Mouse (Mus musculus) spleen, postnatal 36 days (tissue): ENCODE results near the gene Ddit4.

Source experiments
- DNase-seq, 2 experiments: peaks; one replicate each; pipeline ENCODE4 v3.0.0; 2022; ENCODE audit warnings: low spot score in 2 of 2, mixed read lengths in 1 of 2

Gene Ddit4

GRCm38 (mm10) chr10:59949255-59949648 is 2.4 kb downstream of the Ddit4 start:
- DNase-seq, result no peak

- DNase-seq, result no peak
Measured at GRCm38 (mm10) chr10:59948363-59949254, 3.0 kb downstream of the Ddit4 start.

DNA sequence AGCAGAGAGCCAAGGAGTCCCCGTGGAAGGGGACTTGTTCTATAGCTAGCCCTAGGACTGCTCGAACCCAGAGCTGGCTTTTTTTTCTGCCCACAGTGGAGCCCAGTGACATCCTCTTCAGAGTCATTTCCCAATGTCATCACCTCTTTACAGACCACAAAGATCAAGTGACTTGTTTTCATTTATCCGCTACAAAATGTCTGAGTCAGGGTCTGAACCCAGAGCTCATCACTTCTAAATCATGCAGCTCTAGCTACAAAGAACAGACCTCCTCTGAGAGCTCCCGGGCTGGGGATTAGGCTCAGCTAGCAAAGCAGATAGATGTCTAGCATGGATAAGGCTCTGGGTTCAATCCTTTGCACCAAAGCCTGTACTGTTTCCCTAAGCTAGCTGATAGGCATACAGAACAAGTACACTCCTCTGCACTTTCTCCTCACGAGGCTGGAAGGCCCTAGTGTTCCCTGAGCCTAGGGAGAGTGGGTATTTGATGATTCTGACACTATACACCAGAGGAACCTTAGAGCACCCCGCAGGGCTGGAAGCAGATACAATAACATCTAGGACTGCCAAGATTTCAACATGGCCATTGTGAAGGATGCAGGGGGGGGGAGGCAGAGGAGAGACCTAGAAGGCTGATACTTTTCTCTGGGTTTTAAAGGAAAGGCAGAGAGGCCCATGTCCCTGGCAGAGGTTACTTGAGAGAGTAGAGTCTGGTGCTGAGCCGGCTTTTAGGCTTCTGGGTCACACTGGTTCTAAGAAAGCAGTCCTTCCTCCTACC is 4.1 kb downstream of the Ddit4 start:
- DNase-seq, result no peak

- no peak for DNase-seq
Measured at GRCm38 (mm10) chr10:59946362-59946761, 5.3 kb downstream of the Ddit4 start.

DNA sequence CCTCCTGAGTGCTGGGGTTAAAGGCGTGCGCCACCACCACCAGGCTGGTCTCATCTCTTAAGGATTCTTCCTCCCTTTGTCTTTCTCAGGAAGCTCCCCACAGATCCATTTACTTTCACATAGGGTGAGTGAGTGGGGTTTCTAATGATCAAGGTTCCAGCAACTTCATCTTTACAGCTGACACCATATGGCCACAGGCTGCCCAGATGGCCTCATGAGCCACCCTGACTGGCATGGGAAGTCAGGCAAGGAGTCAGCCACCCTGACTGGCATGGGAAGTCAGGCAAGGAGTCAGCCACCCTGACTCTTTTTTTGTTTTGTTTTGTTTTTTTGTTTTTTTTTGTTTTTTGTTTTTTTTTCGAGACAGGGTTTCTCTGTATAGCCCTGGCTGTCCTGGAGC is 6.2 kb downstream of the Ddit4 start:
- no peak for DNase-seq

DNA sequence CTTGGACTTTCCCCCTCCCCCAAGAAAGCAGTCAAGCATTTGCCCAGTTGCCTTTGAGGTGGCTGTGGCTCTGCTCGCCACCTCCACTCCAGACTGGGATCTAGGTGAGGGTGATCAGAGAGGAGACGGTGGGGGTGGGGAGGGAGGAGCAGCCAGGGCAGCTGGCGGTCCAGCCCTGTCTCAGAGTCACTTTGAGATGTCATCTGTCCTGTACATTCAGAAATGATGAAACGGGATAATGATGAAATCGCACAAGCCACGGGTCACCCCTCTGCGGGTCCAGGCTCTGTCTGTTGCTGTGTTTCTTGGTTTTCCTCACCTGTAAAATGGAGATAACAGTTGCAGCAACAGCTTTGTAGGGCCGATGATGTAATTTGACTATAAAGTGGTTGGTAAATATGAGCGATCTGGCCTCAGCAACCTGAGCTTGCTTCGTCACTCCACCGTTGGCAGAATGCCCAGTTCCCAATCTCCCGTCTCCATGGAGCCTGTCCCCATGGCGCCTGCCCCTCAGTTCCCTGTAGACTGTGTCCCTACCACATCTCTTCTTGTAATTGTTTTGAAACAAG is 8.1 kb downstream of the Ddit4 start:
- peak; percentile 47 to 68 for DNase-seq

DNA sequence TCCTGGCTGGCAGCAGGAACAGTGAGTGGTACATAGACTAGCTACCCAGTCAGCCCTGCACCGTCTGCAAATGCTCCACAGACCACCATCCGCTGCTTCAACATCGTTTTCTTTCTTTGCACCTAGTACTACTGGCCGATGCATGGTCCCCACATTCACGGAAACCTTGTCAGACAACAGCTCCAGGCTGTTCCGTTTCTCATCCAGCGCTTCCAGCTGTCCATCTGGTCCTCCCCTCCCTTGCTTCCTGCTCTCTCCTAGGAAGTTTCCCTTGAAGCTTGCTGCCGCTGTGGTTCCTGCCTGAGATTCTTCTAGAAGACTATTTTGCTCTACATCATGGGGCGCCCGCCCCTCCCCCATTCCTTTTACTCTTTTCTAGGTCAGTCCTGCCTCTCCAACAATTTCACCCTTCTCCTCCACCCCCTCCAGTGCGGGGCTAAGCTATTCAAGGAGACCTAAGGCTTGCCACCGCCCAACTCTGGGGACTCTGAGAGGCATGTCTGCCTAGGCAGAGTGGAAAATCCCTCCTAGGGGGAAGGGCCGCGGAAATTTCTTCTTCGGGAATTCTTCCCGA is 8.7 kb downstream of the Ddit4 start:
- DNase-seq, result no peak

DNA sequence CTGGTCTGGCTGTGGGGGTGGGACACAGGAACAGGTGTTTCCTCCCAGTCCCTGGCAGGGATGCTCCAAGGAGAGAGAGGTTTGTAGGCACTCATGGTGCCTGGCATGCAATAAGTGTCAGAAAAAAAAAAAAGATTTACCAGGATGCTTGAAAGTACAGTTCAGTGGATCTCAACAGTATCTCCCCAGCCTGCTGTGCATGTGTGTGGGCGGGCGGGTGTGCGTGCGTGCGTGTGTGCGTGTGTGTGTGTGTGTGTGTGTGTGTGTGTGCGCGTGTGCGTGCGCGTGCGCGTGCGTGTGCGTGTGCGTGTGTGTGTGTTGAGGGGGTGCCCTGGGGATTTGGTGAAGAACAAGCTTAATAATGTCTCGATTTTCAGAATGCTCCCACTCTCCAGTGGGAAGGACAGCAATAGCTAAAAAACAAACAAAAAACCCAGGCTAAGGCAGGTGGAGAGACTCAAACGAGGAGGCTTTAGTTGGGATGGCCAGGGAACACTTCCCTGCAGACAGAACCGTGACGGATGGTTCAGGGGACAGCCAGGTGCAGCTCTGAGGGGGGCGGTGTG is 9.3 kb downstream of the Ddit4 start:
- no peak for DNase-seq

DNA sequence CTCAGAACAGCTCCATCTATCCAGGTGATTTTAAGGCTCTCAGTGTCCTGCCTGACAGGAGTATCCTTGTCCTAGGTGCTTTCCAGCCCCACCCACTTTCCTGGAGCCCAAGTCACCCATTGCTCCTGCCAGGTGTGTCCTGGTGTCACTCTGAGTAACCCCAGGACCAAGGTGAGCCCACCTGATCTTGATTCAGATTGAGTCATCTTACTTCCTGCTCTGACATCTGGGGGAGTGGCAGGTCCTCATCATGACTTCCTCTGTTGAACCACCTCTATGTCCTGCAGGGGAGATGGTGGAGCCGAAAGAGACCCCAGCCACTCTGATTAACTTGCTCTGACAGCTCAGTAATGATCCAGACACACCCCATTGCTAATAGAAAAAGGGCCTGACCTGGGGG is 12.6 kb downstream of the Ddit4 start:
- DNase-seq, result peak in 1 of 2 experiments; percentile 19

GRCm38 (mm10) chr10:59938662-59939061 is 13.0 kb downstream of the Ddit4 start:
- no peak for DNase-seq

DNA sequence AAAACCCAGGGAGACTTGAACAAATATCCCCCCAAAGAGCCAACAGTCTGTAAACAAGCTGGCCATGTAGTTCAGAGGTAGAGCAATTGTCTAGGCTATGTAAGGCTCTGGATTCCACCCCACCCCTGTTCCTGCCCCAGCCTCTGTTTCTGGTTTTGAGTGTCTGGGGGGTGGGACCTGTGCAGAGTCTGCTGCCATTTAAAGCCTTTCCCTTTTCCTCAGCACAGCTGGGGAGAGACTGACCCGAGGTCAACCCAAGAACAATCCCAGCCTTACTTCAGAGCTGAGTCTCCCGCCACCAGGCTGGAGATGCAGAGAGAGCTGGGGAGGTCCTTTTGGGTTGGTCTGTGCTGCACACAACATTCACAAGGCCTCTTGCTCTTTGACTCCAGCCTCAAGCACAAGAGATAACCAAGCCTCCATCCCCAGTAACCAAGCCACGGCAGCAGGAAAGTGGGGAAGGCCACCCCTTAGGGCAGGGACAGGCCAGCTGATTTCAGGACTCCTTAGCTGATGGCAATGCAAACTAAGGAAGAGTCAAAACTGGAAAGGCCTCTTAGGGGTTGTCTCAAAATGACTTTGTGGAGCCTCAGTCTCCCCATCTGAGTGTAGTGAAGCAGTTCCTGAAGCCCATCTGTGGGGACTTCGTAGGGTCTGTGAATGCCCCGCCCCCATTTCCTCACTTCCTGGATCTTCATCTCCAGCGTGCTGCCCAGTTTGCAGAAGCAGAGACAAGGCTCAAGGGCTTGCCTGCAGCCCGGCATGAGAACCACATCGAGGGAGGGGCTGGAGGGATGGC is 15.4 kb downstream of the Ddit4 start:
- DNase-seq, result peak; percentile 19 to 32

DNA sequence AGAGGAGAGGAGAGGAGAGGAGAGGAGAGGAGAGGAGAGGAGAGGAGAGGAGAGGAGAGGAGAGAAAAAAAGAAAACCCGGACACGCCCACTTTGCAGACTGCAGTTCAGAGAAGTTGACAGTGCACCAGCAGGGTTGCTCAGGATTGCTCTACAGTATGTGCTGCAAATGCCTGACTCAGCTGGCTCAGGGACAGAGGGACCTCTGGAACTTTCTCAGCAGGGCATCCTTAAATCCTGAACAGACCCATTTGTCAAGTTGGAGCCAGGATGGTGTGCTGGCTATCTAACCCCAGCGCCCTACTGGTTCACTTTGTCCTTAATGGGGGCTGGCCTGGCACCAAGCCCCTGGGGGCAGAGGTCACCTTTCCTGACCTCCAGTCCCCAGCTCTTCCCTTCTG is 17.6 kb downstream of the Ddit4 start:
- no peak for DNase-seq

DNA sequence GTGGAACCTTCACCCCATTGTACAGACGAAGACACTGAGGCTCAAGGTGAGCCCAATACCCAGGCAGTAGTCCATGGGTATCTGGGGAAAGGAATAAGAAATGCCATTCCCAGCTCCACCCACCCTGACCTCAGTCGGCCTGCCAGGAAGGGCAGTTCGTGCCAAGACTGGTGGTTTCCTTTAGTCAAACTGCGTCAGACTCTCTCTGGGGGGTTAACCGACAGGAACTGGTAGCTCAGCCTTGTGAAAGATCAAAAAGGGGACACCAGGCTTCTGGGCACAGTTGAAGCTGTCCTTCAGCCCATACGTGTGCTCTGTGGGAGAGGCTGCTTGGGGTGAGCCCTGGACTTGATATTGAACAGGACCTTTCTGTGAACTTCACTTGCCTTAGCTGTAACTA is 19.1 kb downstream of the Ddit4 start:
- peak; percentile 61 for DNase-seq

- no peak for DNase-seq
Measured at GRCm38 (mm10) chr10:59930996-59931395, 20.6 kb downstream of the Ddit4 start.

GRCm38 (mm10) chr10:59929205-59929604 is 22.4 kb downstream of the Ddit4 start:
- DNase-seq, result no peak

- no peak for DNase-seq
Measured at GRCm38 (mm10) chr10:59924305-59924704, 27.3 kb downstream of the Ddit4 start.

DNA sequence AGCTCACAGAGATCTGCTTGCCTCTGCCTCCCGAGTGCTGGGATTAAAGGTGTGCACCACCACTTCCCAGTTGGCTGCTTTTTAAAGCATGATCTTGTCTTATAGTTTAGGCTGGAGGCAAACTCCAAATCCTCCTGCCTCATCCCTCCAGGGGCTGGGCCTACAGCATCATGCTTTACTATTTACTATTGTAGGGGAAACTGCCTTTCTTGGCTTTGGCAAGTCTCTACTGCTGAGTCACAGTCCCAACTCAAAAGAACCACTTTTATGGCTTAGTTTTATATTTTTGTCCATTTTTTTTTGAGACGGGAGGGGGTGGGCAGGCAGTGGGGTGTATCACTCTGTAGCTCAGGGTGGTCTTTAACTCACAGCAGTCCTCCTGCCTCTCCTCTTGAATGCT is 28.1 kb downstream of the Ddit4 start:
- no peak for DNase-seq

DNA sequence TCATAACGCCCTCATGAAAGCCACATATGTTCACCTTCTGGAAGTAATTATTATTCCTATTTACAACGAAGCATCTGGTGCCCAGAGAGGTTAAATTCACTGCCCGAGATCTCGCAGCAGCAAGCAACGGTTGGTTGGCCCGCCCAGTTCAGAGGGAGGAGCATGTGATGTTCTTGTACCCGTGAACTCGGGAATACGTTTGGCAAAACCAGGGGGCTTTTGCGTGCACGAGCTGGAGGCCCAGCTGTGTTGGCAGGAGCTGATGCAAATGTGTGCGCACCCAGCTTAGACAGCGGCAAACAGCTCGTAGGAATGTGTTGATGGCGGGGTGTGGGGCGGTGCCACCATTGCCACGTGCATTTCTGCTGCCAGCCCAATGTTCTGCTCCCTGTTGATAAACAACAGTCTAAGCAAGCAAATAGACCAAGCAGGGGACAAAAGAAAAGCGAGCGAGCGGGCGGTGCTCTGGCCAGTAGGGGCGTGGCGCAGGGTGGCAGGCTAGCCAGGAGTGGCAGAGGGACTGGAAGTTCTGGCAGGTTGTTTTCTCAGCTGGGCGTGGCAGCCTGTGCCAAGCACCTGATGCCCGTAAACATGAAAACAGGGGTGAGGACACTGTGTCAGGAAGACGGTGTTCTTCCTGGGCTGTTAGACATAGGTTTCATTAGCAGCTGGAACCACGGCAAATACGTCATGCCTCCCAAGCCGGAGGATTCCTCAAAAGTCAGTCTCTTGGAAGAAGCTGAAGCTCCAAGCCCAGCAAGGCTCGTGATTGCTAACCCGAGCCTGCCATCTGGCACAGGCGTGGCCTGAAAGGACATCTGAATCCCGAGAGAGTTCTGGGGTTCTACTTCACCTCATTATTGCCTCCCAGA is 30.6 kb downstream of the Ddit4 start:
- peak; percentile 70 for DNase-seq

DNA sequence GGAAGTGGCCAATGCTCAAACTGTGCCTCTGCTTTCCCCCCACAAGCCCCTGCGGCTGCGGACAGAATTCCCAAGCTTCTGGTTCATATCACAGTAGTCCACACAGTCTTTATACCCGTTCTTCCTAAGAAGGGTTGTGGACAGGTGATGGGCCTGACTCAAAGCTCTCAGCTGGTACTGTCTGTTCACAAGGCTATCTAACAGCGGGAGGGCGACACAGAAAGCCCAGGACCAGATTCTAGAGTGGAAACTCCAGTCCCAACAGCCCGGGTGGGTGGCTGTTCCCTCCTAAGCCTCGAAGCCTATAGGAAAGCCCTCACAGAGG is 31.2 kb downstream of the Ddit4 start:
- no peak for DNase-seq

GRCm38 (mm10) chr10:59919494-59920181 is 32.0 kb downstream of the Ddit4 start:
- peak in 1 of 2 experiments; percentile 18 for DNase-seq
